Mouse (Mus musculus) liver, embryonic 14 days (tissue): ENCODE data around the gene Mad2l1bp. TPM values are rescaled to one million over a fixed set of nuclear protein-coding genes. Genes with fewer than 3 reads are reported as not detected.

ENCODE experiments used
- polyA plus RNA-seq: library from polyadenylated mRNA; depleted of rRNA; stranded (reverse); fragments of >200 nt; gene quantifications from 2 replicates; pipeline ENCODE4 v1.2.3, GENCODE M21; 2012; rRNA removed

Mad2l1bp gene
- polyA plus RNA-seq: 21.0 and 26.9 TPM in 2 replicates

DNA sequence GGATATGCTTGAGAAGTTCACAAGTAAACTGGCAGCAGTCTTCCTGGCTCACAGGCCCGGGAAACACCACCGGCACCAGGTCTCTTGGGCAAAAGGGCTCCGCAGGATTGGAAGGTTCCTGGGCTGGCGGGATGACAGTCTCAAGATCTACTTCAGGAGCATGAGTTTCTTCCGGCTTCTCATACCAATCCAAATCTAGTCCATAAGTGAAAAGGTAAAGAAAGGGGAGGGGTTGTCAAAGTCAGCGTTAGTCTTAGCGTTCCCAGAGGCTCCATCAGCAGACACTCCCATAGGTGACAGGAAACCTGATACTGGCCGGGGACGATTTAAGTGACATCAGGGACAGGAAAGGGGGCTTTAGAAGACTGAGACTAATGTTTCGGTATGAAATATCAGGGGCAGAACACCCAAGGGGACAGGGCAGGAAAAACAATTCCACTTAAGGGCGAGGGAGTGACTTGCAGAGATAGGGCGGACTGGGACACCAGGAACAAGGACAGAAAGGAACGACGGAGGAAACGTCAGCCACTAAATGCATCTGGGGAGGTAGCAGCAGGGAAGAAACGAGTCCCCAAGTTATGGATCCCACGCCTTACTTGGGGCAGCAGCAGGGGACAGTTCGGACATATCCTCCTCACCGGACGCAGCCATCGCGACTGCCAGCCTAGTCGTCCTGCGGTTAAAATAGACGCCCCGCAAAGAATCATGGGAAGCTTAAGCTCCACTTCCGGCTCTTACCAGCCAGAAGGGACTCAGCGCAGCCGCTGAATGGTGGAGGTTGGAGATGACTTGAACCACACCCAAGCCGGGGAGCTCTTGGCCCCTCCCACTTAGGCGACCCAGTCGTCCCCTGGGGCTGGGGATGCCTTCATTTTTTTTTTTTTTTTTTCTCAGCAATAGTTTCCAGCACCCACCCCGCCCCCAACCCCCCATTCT, at the start of gene Mad2l1bp:
TSS of gene Mad2l1bp (minus strand) at position 707 of the 936 bp plus-strand sequence.

GRCm38 (mm10) chr17:46202421-46203071, 49.2 kb upstream of the Mad2l1bp start, which contains the start of the genes Polh and Xpo5:
Gene Polh, minus strand, starts transcription at chr17:46202645.
Gene Xpo5, plus strand, starts transcription at chr17:46202782.

GRCm38 (mm10) chr17:46160686-46161085, 7.3 kb upstream of the Mad2l1bp start, which contains the start of gene Gtpbp2:
Gene Gtpbp2, plus strand, starts transcription at chr17:46161032.

DNA sequence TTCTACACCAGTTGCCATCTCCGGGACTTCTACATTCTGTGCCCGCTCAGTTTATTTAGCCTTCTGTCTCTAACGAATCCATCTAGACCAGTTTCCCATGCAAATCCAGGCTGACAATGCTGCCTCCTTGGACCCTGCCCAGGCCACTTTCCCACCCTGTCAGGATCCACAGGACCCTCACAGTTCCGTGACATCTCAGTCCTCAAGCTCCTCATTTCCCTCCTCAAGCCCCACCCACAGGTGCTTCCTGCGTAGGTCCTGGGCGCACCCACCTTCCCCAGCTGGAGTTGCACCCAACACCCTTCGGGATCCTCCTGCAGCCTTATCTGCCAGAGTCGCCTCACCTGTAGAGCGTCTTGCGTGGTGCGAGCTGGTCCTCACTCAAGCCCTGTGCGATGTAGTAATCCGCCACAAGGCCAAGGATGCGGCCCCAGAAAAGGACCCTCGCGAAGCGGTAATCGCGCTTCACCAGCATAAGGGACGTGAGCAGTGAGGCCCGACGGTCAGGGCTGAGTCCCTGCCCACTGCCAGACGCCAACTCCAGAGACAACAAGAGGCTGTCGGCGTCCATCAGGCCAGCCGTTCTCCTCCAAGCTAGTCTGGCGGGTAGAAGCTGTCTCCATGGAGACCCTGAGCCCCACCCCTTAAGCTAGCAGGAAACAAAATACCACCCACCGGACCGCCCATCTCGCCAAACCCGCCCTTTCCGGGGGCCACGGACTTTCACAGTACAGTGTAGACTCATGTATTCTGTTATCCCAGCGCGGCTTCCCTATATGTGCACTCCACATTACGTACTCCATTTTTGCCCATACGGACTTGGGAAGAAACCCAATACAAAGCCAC, 9.6 kb downstream of the Mad2l1bp start, which contains the start of gene Rsph9:
TSS of gene Rsph9 (minus strand) at position 639 of the 846 bp plus-strand sequence.

GRCm38 (mm10) chr17:46110402-46111289, 42.7 kb downstream of the Mad2l1bp start, which contains the start of gene Mrps18a:
Gene Mrps18a, plus strand, starts transcription at chr17:46110986.

Other genes starting within 250 kb of the Mad2l1bp start
- 29.8 and 31.9 TPM in 2 replicates for gene Vegfa, start 121.2 kb downstream of the Mad2l1bp start, polyA plus RNA-seq
- 30.0 and 30.5 TPM in 2 replicates for gene Mrps18a, start 42.6 kb downstream of the Mad2l1bp start, polyA plus RNA-seq
- 0.49 and 0.74 TPM in 2 replicates for gene Rsph9, start 9.3 kb downstream of the Mad2l1bp start, polyA plus RNA-seq
- 86.6 and 95.2 TPM in 2 replicates for gene Gtpbp2, start 7.5 kb upstream of the Mad2l1bp start, polyA plus RNA-seq
- gene Polh, start 49.1 kb upstream of the Mad2l1bp start, polyA plus RNA-seq: 9.0 and 10.6 TPM in 2 replicates
- 14.0 and 17.2 TPM in 2 replicates for gene Xpo5, start 49.2 kb upstream of the Mad2l1bp start, polyA plus RNA-seq
- 39.7 and 46.5 TPM in 2 replicates for gene Polr1c, start 94.5 kb upstream of the Mad2l1bp start, polyA plus RNA-seq
- 18.4 and 21.3 TPM in 2 replicates for gene Yipf3, start 94.5 kb upstream of the Mad2l1bp start, polyA plus RNA-seq
- 0.16 and 0.18 TPM in 2 replicates for gene Lrrc73, start 100.0 kb upstream of the Mad2l1bp start, polyA plus RNA-seq
- 10.6 and 11.4 TPM in 2 replicates for gene Tjap1, start 129.5 kb upstream of the Mad2l1bp start, polyA plus RNA-seq
- gene Dlk2, start 143.9 kb upstream of the Mad2l1bp start, polyA plus RNA-seq: 0.01 and 0.06 TPM in 2 replicates
- 1.3 and 1.7 TPM in 2 replicates for gene Abcc10, start 174.8 kb upstream of the Mad2l1bp start, polyA plus RNA-seq
- 2.3 and 2.6 TPM in 2 replicates for gene Zfp318, start 230.2 kb upstream of the Mad2l1bp start, polyA plus RNA-seq